30 mouse cellular contexts compared by ENCODE assay signal in the genomic region with DNA sequence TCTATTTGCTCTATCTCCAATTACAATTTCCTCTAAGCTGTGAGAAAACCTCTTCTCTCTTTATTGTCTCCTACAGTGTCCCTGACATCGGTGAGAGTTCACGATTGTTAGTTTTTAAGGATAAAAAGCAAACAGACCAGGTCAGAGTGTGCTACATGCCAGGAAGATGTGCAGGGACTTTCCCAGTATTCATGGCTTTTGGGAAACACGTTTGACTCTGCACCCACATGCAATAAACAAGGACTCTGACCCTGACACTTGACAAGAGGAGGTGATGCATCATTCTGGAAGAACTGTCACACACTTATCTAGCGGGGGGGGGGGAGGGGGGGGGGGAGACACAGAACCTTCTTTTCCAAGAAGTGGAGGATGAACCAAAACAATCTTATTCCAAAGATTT. TPM values are rescaled to one million over a fixed set of nuclear protein-coding genes. Genes with fewer than 3 reads are reported as not detected.
DNase-seq lines count a peak whose midpoint lies in the region; ATAC-seq lines count a peak whose summit lies in the region.
"Had no signal": no experiment of that assay in that cellular context is flagged by ENCODE, and none has a peak within 500 bp of the region (broad histone marks: within the 10 kb centered on the region; RNA-seq: fewer than 3 reads in every experiment).

No protein-coding gene starts in this region.

- H3K4me1 ChIP-seq in intestine, embryonic 15.5 days (replicated peaks), result no peaks in the 10 kb centered on the region
- H3K4me1 ChIP-seq in intestine, embryonic 16.5 days (ENCODE audit: control insufficient read depth, insufficient read depth, low read length), result no peaks in the 10 kb centered on the region
- H3K4me1 ChIP-seq: heart, embryonic 12.5 days had no signal

- 4% methylated on average over 4 of the region's 4 CpGs for WGBS in intestine, embryonic 15.5 days
- 8% methylated on average over 3 of the region's 4 CpGs for WGBS in intestine, embryonic 16.5 days

- H3K4me3 ChIP-seq in intestine, embryonic 15.5 days (replicated peaks), result no peak overlapping the region
- no peak overlapping the region for H3K4me3 ChIP-seq in intestine, embryonic 16.5 days (ENCODE audit: low read length)
- H3K4me3 ChIP-seq: embryonic facial prominence, embryonic 10.5 days; embryonic facial prominence, embryonic 13.5 days; erythroblast, embryonic 14.5 days; forebrain, embryonic 12.5 days; forebrain, embryonic 15.5 days; heart, embryonic 12.5 days; heart, embryonic 15.5 days; hindbrain, embryonic 10.5 days; hindbrain, embryonic 13.5 days had no signal

- DNase-seq in adrenal gland, adult 8-10 months, result peak; percentile 23
- no peak for DNase-seq in adrenal gland, postnatal 25 days
- DNase-seq in adrenal gland, postnatal 14 days, result peak; percentile 17
- DNase-seq in left cerebral cortex, adult 9 months (ENCODE audit: low spot score in 2 of 2), result no peak
- DNase-seq: B cell, adult 2 months; cerebellum, adult 11-12 months; cerebellum, adult 8-10 months; cerebellum, postnatal 10 days; cerebellum, postnatal 36 days; embryo, embryonic 11 days; gastrocnemius, postnatal 25 days; heart, adult 18-20 months; heart, postnatal 10 days; heart, postnatal 36 days; kidney, adult 18-20 months had no signal

- ATAC-seq in intestine, embryonic 15.5 days, result 0 out of 2 replicates have a peak, but pooled peaks have one; percentile 25
- ATAC-seq in intestine, embryonic 16.5 days, result no peak
- ATAC-seq: forebrain, embryonic 15.5 days; hindbrain, embryonic 16.5 days; Patski had no signal

- no peak overlapping the region for H3K9ac ChIP-seq in intestine, embryonic 15.5 days
- no peak overlapping the region for H3K9ac ChIP-seq in intestine, embryonic 16.5 days (ENCODE audit: low read depth, low read length)
- H3K9ac ChIP-seq: embryonic facial prominence, embryonic 13.5 days; forebrain, embryonic 12.5 days; forebrain, embryonic 15.5 days; heart, embryonic 12.5 days; heart, embryonic 15.5 days; hindbrain, embryonic 13.5 days had no signal

- no peak overlapping the region for H3K4me2 ChIP-seq in intestine, embryonic 15.5 days (replicated peaks)
- H3K4me2 ChIP-seq in intestine, embryonic 16.5 days (ENCODE audit: low read depth, low read length), result no peak overlapping the region
- H3K4me2 ChIP-seq: embryonic facial prominence, embryonic 13.5 days; forebrain, embryonic 12.5 days; forebrain, embryonic 15.5 days; heart, embryonic 12.5 days; heart, embryonic 15.5 days; hindbrain, embryonic 13.5 days had no signal

- 0 out of 2 replicates have a peak, but pooled peaks cover 3% of the 10 kb centered on the region for H3K27me3 ChIP-seq in intestine, embryonic 15.5 days (replicated peaks)
- H3K27me3 ChIP-seq in intestine, embryonic 16.5 days (replicated peaks; ENCODE audit: control insufficient read depth, insufficient read depth, low read length), result peaks cover 5% of the 10 kb centered on the region; the same call in 1 of the 2 replicates
- H3K27me3 ChIP-seq: forebrain, embryonic 15.5 days; hindbrain, embryonic 13.5 days; Patski had no signal

- no peaks in the 10 kb centered on the region for H3K36me3 ChIP-seq in intestine, embryonic 15.5 days
- H3K36me3 ChIP-seq in intestine, embryonic 16.5 days (ENCODE audit: control insufficient read depth, insufficient read depth, low read length), result no peaks in the 10 kb centered on the region
- H3K36me3 ChIP-seq: embryonic facial prominence, embryonic 10.5 days; embryonic facial prominence, embryonic 13.5 days; forebrain, embryonic 12.5 days; forebrain, embryonic 15.5 days; G1E; heart, embryonic 12.5 days; heart, embryonic 15.5 days; hindbrain, embryonic 10.5 days; hindbrain, embryonic 13.5 days had no signal

- no peaks in the 10 kb centered on the region for H3K9me3 ChIP-seq in intestine, embryonic 15.5 days
- H3K9me3 ChIP-seq in intestine, embryonic 16.5 days (ENCODE audit: control insufficient read depth, low read length), result no peaks in the 10 kb centered on the region
- H3K9me3 ChIP-seq: embryonic facial prominence, embryonic 10.5 days; embryonic facial prominence, embryonic 13.5 days; forebrain, embryonic 12.5 days; forebrain, embryonic 15.5 days; heart, embryonic 12.5 days; heart, embryonic 15.5 days; hindbrain, embryonic 10.5 days; hindbrain, embryonic 13.5 days had no signal

- no peak overlapping the region for H3K27ac ChIP-seq in intestine, embryonic 15.5 days
- no peak overlapping the region for H3K27ac ChIP-seq in intestine, embryonic 16.5 days (ENCODE audit: low read length)
- H3K27ac ChIP-seq: embryonic facial prominence, embryonic 10.5 days; embryonic facial prominence, embryonic 13.5 days; forebrain, embryonic 12.5 days; forebrain, embryonic 15.5 days; heart, embryonic 15.5 days; hindbrain, embryonic 10.5 days; hindbrain, embryonic 13.5 days had no signal

RNA-seq across cellular contexts. Expression of a gene that starts 5.0 kb away (rescaled TPM):
- total RNA-seq in adrenal gland, adult 8-10 months (2022), result 10 to 100 TPM; 44.4 to 51.6 (median 48.7) TPM
- total RNA-seq in adrenal gland, postnatal 25 days (2021), result 31.3 and 35.4 TPM in 2 replicates
- 4.3 and 6.1 TPM in 2 replicates for polyA plus RNA-seq in intestine, embryonic 15.5 days (2015; fragmentation: Nextera tagmentation; extraction: Ambion mirVana)
- polyA plus RNA-seq in intestine, embryonic 16.5 days (2015; fragmentation: Nextera tagmentation; extraction: Ambion mirVana), result 4.3 and 5.3 TPM in 2 replicates
- total RNA-seq in adrenal gland, postnatal 14 days (2021), result 36.8 and 37.3 TPM in 2 replicates
- total RNA-seq: CH12.LX, G1E had no signal
- polyA plus RNA-seq: erythroblast, embryonic 14.5 days; G1E had no signal

Comparison
In these comparisons a context has a peak if more than half of its experiments do, and no peak if none do; other contexts are left out.
1. DNase-seq: peak in adrenal gland, adult 8-10 months (single experiment) and adrenal gland, postnatal 14 days (single experiment); none in adrenal gland, postnatal 25 days (single experiment) and left cerebral cortex, adult 9 months (0 of 2).